Comparison of ENCODE assay signal across 8 mouse cellular contexts in the genomic region with DNA sequence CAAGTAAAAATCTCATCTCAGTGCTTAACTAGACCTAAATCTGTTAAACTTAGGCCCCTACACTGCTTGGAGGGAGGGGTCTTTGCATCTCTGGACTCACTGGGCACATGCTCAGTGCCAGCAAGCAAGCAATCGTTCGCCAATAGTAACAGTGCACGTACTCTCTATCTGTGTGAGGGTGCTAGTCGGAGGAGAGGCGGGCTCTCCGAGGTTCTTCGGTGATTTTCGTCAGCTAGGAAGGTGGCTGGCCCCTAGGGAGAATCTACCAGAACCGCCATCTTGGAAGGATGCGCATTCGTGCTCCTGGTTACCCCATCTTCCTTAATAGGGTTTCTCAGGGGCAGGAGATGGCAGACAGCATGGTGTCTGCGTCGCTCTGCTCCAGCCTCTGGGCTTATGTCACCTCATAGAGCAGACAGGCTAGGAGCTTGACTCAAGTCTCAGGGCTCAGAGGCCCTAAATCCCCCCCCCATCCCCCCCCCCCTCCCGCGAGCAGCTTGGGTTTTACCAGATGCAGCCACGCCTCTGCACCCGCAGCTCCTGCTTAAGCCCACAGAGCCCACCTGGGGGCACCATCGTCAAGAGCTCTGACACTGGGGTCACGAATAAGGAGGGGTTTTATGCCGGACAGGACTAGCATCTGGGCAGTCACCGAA. TPM values are rescaled to one million over a fixed set of nuclear protein-coding genes. Genes with fewer than 3 reads are reported as not detected.
A peak's percentile ranks its signal among the peaks of the same experiment; 100 is the strongest.
DNase-seq lines count a peak whose midpoint lies in the region; ATAC-seq and TF ChIP-seq lines count a peak whose summit lies in the region.

No protein-coding gene starts in this region.

- H3K4me2 ChIP-seq in hindbrain, embryonic 11.5 days (replicated peaks; ENCODE audit: low read depth, low read length): peak overlapping the region; percentile 36

- H3K27me3 ChIP-seq in hindbrain, embryonic 11.5 days (ENCODE audit: control insufficient read depth, insufficient read depth, low read length): no peaks in the 10 kb centered on the region

- H3K27ac ChIP-seq in hindbrain, embryonic 11.5 days (ENCODE audit: low read depth, low read length): peak overlapping the region; percentile 88

- H3K4me1 ChIP-seq in hindbrain, embryonic 11.5 days (replicated peaks; ENCODE audit: control insufficient read depth, insufficient read depth, low read length): no peaks in the 10 kb centered on the region
- no peaks in the 10 kb centered on the region for H3K4me1 ChIP-seq in lung, adult 2 months (ENCODE audit: control insufficient read depth, insufficient read depth, low read length)

- H3K36me3 ChIP-seq in hindbrain, embryonic 11.5 days (ENCODE audit: control insufficient read depth, insufficient read depth, low read length): no peaks in the 10 kb centered on the region

- no peaks in the 10 kb centered on the region for H3K9me3 ChIP-seq in hindbrain, embryonic 11.5 days (ENCODE audit: control insufficient read depth, low read length)

- peak overlapping the region; percentile 43 for H3K4me3 ChIP-seq in hindbrain, embryonic 11.5 days (ENCODE audit: low read depth, low read length)
- H3K4me3 ChIP-seq in lung, adult 2 months (replicated peaks; ENCODE audit: extremely low read depth, low read depth, low read length): peak overlapping the region; percentile 80

- peak; percentile 98 for ATAC-seq in hindbrain, embryonic 11.5 days (ENCODE audit: low FRiP score)
- peak; percentile 96 for ATAC-seq in neutrophil, adult 5-6 weeks (ENCODE audit: extremely low read depth, insufficient number of reproducible peaks, low FRiP score, poor library complexity, severe bottlenecking)

- DNase-seq in MEL-GATA-1-ER (ENCODE audit: extremely low read depth, low read depth): peak; percentile 92
- peak; percentile 88 to 93 for DNase-seq in cerebellum, postnatal 10 days
- peak; percentile 69 to 84 for DNase-seq in frontal cortex, postnatal 14 days (ENCODE audit: low spot score in 2 of 2)
- peak; percentile 79 for DNase-seq in hindbrain, embryonic 11.5 days (ENCODE audit: low spot score)
- DNase-seq in layer of hippocampus, adult 9-10 months (ENCODE audit: low spot score): peak; percentile 47
- peak; percentile 42 for DNase-seq in lung, adult 2 months
- DNase-seq in testis, postnatal 10 days (ENCODE audit: low spot score): peak; percentile 81

- TF ChIP-seq POLR2A in lung, adult 2 months (IDR thresholded peaks at IDR 0.05; ENCODE audit: borderline replicate concordance, extremely low read depth, low read depth, low read length): no peak; the same call in 1 of the 2 replicates

- H3K9ac ChIP-seq in hindbrain, embryonic 11.5 days (ENCODE audit: low read depth, low read length): peak overlapping the region; percentile 71

- 11% methylated on average over 16 of the region's 21 CpGs for WGBS in hindbrain, embryonic 11.5 days
- WGBS in lung, adult 2 months: 29% methylated on average over 21 of the region's 21 CpGs

- TF ChIP-seq CTCF in lung, adult 2 months (IDR thresholded peaks at IDR 0.05; ENCODE audit: insufficient read depth, low read length): no peak

RNA-seq across cellular contexts. Expression of gene Araf, which starts 0.7 kb away (rescaled TPM):
- 106 and 118 TPM in 2 replicates for polyA plus RNA-seq in hindbrain, embryonic 11.5 days (2014; fragmentation: Nextera tagmentation; extraction: Ambion mirVana)
- polyA plus RNA-seq in lung, adult 2 months (2012; rRNA removed): 149 and 167 TPM in 2 replicates
- total RNA-seq in neutrophil, adult 5-6 weeks (2017): 92.4 and 100 TPM in 2 replicates

Comparison
In these comparisons a context has a peak if more than half of its experiments do, and no peak if none do; other contexts are left out.
1. Peak in every context shown above with its lines: DNase-seq, ATAC-seq, H3K4me3 ChIP-seq and H3K27ac ChIP-seq.
2. DNase-seq: peak in every context shown above with its lines; median percentile 92 in MEL-GATA-1-ER; 90 in cerebellum, postnatal 10 days; 81 in testis, postnatal 10 days; 79 in hindbrain, embryonic 11.5 days; 76 in frontal cortex, postnatal 14 days; 47 in layer of hippocampus, adult 9-10 months; 42 in lung, adult 2 months.